Mouse (Mus musculus) lung, embryonic 14.5 days (tissue): ENCODE results near the gene Zfp651. TPM values are rescaled to one million over a fixed set of nuclear protein-coding genes. Genes with fewer than 3 reads are reported as not detected.

Source experiments
- ATAC-seq: fragments of 200-750 bp; cut with Nextera tagmentation; 2 replicates; pipeline ENCODE4 v1.8.0; 2017; ENCODE audit warnings: mild to moderate bottlenecking, moderate TSS enrichment, moderate library complexity; ENCODE audit not compliant: insufficient read depth
- DNase-seq: peaks from one replicate; pipeline ENCODE4 v3.0.0-alpha.2; 2015
- H3K27ac ChIP-seq: fragments of 300-500 bp; sonication (generic); 2 replicates; pipeline ENCODE4 v1.5.1; 2014; ENCODE audit warnings: low read depth, mild to moderate bottlenecking, moderate library complexity
- H3K27me3 ChIP-seq: fragments of 300-500 bp; sonication (generic); 2 replicates; pipeline ENCODE4 v1.6.1; 2014; ENCODE audit warnings: low read length, control low read depth; ENCODE audit not compliant: insufficient read depth
- H3K36me3 ChIP-seq: fragments of 300-500 bp; sonication (generic); 2 replicates; pipeline ENCODE4 v1.6.1; 2014; ENCODE audit warnings: control low read depth; ENCODE audit not compliant: insufficient read depth
- H3K4me1 ChIP-seq: fragments of 300-500 bp; sonication (generic); 2 replicates; pipeline ENCODE4 v1.6.1; 2014; ENCODE audit warnings: antibody characterized with exemption, control low read depth; ENCODE audit not compliant: insufficient read depth
- H3K4me2 ChIP-seq: fragments of 300-500 bp; sonication (generic); 2 replicates; pipeline ENCODE4 v1.6.1; 2014; ENCODE audit warnings: mild to moderate bottlenecking
- H3K4me3 ChIP-seq: fragments of 300-500 bp; sonication (generic); 2 replicates; pipeline ENCODE4 v1.5.1; 2014; ENCODE audit warnings: low read depth, low read length
- H3K9ac ChIP-seq: fragments of 300-500 bp; sonication (generic); 2 replicates; pipeline ENCODE4 v1.6.1; 2014
- H3K9me3 ChIP-seq: fragments of 300-500 bp; sonication (generic); 2 replicates; pipeline ENCODE4 v1.6.1; 2016; ENCODE audit warnings: low read depth, low read length, control low read depth
- CTCF ChIP-seq: IDR thresholded peaks from 2 replicates; pipeline ENCODE4 v1.5.1; 2016; ENCODE audit warnings: antibody characterized with exemption, low read depth
- WGBS: fragments of 180-500 bp; shearing (Covaris S2); extraction: QIAGEN DNeasy Blood & Tissue Kit; methylation state at CpG from one replicate; pipeline ENCODE4 v1.1.7; 2014; 5-methylcytosine and 5-hydroxymethylcytosine counted together
- polyA plus RNA-seq: library from polyadenylated mRNA; unstranded; fragments of >200 nt; fragmentation: Nextera tagmentation; extraction: Ambion mirVana; gene quantifications from 2 replicates; pipeline ENCODE4 v1.2.1, GENCODE M21; 2014

Gene Zfp651
- polyA plus RNA-seq, 1 experiment from 2014 or later = 13.8 TPM

DNA sequence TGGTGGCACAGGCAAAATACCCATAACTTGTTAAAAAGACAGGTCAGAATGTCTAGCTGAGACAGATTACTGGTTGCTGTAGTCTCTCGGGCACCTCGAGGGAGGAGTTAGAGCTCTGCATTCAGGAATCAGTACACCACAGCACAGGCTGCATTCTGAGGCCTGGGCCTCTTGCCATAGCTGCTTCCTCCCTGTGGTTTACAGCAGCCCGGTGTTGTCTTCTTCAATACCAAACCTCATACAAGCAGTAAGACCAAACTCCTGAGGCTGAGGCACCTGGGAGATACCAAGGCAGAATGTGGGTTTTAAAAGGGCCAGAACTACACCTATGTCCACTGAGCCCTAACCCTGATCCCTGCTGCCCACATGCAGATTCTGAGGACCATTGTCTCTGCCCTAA, 1.7 kb upstream of the Zfp651 start:
- WGBS = 48% methylated on average over 3 of the region's 3 CpGs

GRCm38 (mm10) chr9:121757835-121758814, 1.0 kb upstream of the Zfp651 start:
- ATAC-seq (no peak), DNase-seq (peak; percentile 22)
- peak overlapping the region; percentile 95 for H3K9ac ChIP-seq
- peaks cover 47% of the 10 kb centered on the region for H3K36me3 ChIP-seq
- no peaks in the 10 kb centered on the region for H3K9me3 ChIP-seq
- peak overlapping the region; percentile 83 for H3K4me3 ChIP-seq
- no peaks in the 10 kb centered on the region for H3K27me3 ChIP-seq
- 0 out of 2 replicates have a peak, but pooled peaks cover 8% of the 10 kb centered on the region for H3K4me1 ChIP-seq
- peak overlapping the region; percentile 94 for H3K4me2 ChIP-seq
- WGBS = 45% methylated on average over 10 of the region's 10 CpGs
- TF ChIP-seq CTCF = no peak
- H3K27ac ChIP-seq = 0 out of 2 replicates have a peak overlapping the region, but pooled peaks have one; percentile 42

More for the DNA sequence above, 1.7 kb upstream of the Zfp651 start:
- no peaks in the 10 kb centered on the region for H3K27me3 ChIP-seq
- DNase-seq (peak; percentile 32), ATAC-seq (no peak)
- no peak overlapping the region for H3K4me2 ChIP-seq
- H3K9me3 ChIP-seq = no peaks in the 10 kb centered on the region
- H3K27ac ChIP-seq = 0 out of 2 replicates have a peak overlapping the region, but pooled peaks have one; percentile 42
- H3K36me3 ChIP-seq = peaks cover 46% of the 10 kb centered on the region
- 0 out of 2 replicates have a peak, but pooled peaks cover 8% of the 10 kb centered on the region for H3K4me1 ChIP-seq
- TF ChIP-seq CTCF = no peak
- H3K4me3 ChIP-seq = no peak overlapping the region
- no peak overlapping the region for H3K9ac ChIP-seq

DNA sequence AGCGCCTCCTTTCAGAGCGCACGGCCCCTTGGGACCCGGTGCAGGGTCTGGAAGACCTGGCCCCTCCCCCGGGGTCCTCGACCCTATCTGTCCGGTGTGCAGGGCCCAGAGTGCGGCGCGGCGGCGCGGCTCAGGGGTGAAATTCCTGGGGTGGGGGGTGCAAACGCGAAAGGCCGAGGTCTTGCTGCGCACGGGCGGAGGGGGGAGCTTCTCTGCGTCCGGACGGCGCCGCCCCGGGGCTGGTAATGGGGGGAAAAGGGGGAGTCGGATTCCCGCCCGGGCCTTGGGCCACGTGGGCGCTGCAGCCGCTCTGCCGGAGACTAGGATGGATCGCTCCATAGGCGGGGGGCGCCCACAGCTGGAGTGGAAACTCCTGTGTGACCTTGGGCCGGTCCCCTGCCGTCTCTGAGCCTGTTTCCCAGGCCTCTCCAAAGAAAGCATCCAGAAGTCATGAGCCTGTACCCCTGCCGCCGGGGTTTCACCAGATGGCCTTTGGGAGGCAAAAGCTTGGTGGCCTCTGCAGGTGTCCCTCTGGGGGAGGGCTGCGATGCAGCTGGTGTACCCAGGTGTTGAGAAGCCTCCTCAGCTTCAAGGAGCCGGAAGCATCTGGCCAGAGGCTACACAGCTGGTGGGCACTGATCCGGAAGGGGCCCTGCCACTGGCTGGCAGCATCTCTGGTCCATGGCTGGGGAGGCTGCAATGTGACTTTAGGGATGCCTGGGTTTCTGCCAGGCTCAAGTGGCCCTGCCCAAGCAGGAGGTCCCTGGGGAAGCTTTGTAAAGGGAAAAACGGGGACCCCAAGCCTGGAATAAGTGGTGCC, 1.4 kb downstream of the Zfp651 start:
- Histone ChIP-seq H3K4me2 (peak overlapping the region; percentile 94), H3K4me3 (peak overlapping the region; percentile 83), H3K9ac (peak overlapping the region; percentile 95), H3K4me1 (0 out of 2 replicates have a peak, but pooled peaks cover 8% of the 10 kb centered on the region), H3K27ac (peak overlapping the region; percentile 96), H3K27me3 (no peaks in the 10 kb centered on the region), H3K9me3 (no peaks in the 10 kb centered on the region), H3K36me3 (peaks cover 45% of the 10 kb centered on the region)
- DNase-seq (peak; percentile 85), ATAC-seq (peak; percentile 64)
- no peak for TF ChIP-seq CTCF
- WGBS = 2% methylated on average over 43 of the region's 43 CpGs

- H3K4me3 ChIP-seq = peak overlapping the region; percentile 83
- peak overlapping the region; percentile 96; the same call in 1 of the 2 replicates for H3K27ac ChIP-seq
- ATAC-seq (no peak), DNase-seq (no peak)
- peaks cover 45% of the 10 kb centered on the region for H3K36me3 ChIP-seq
- peak overlapping the region; percentile 94 for H3K4me2 ChIP-seq
- no peak for TF ChIP-seq CTCF
- 57% methylated on average over 10 of the region's 10 CpGs for WGBS
- H3K27me3 ChIP-seq = no peaks in the 10 kb centered on the region
- H3K9ac ChIP-seq = peak overlapping the region; percentile 95
- H3K9me3 ChIP-seq = no peaks in the 10 kb centered on the region
- H3K4me1 ChIP-seq = 0 out of 2 replicates have a peak, but pooled peaks cover 8% of the 10 kb centered on the region
Measured at GRCm38 (mm10) chr9:121761091-121761665, 2.0 kb downstream of the Zfp651 start.

DNA sequence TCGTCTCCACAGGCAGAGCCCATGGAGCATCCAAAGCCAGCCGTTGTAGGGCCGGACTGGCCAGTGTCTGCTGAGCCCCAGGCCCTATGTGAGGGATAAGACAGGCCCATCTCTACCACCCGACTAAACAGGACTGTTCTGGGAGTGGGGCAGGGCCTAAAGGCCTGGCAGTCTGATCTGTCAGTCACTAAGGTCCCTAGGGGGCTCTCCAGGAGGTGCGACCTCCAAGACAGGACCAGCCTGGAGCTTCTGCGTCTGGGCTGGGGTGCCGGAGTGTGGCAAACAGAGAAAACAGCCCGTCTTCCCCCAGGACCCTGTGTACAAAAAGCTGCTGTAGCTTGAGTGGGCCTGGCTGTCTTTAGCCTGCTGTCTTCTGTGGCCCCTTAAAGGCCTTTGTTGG, 2.7 kb downstream of the Zfp651 start:
- H3K4me3 ChIP-seq = no peak overlapping the region
- 62% methylated on average over 8 of the region's 8 CpGs for WGBS
- H3K9ac ChIP-seq = no peak overlapping the region
- 0 out of 2 replicates have a peak, but pooled peaks cover 8% of the 10 kb centered on the region for H3K4me1 ChIP-seq
- ATAC-seq (no peak), DNase-seq (no peak)
- H3K4me2 ChIP-seq = 0 out of 2 replicates have a peak overlapping the region, but pooled peaks have one; percentile 1
- H3K27ac ChIP-seq = no peak overlapping the region
- TF ChIP-seq CTCF = no peak
- H3K9me3 ChIP-seq = no peaks in the 10 kb centered on the region
- H3K36me3 ChIP-seq = peaks cover 46% of the 10 kb centered on the region
- H3K27me3 ChIP-seq = no peaks in the 10 kb centered on the region

GRCm38 (mm10) chr9:121762248-121762647, 3.1 kb downstream of the Zfp651 start:
- no peak overlapping the region for H3K4me3 ChIP-seq
- DNase-seq (no peak), ATAC-seq (no peak)
- H3K9me3 ChIP-seq = no peaks in the 10 kb centered on the region
- H3K27ac ChIP-seq = no peak overlapping the region
- no peaks in the 10 kb centered on the region for H3K27me3 ChIP-seq
- no peak for TF ChIP-seq CTCF
- 0 out of 2 replicates have a peak, but pooled peaks cover 8% of the 10 kb centered on the region for H3K4me1 ChIP-seq
- H3K9ac ChIP-seq = no peak overlapping the region
- H3K4me2 ChIP-seq = no peak overlapping the region
- 84% methylated on average over 10 of the region's 10 CpGs for WGBS
- H3K36me3 ChIP-seq = peaks cover 47% of the 10 kb centered on the region
